Mouse (Mus musculus): ENCODE data around the gene Agtpbp1. TPM values are rescaled to one million over a fixed set of nuclear protein-coding genes. Genes with fewer than 3 reads are reported as not detected.

Agtpbp1 gene
- polyA plus RNA-seq, 1 experiment from 2014 or later, result 55.6 TPM

DNA sequence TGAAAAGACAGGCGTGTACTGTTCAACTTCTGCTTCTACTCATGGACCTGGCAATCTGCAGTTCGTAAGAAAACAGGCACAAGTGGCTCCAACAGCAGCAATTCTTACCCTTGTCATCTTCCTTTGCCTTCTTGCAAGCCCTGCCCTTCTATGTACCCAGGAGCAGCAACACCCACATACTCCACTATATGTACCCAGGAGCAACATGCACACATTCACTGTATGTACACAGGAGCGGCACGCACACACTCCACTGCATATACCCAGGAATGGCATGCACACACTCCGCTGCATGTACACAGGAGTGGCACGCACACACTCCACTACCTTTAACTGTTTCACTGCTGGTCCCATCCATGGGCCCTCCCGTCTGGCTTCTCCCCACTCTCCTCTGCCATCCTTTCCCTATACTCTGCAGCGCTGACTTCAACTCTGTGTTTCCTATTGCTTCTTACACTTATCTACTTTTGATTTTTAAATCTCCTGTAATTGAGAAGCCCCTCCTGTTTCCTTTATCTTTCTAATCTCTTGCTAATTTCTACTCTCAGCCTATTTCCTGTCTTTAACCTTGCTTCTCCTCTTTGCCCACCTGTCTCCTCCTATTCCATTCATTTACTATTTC, 116.7 kb downstream of the Agtpbp1 start:
- Histone ChIP-seq H3K36me3 (peaks cover 23% of the 10 kb centered on the region), H3K9ac (no peak overlapping the region), H3K4me1 (replicated peaks) (0 out of 2 replicates have a peak, but pooled peaks cover 8% of the 10 kb centered on the region), H3K9me3 (no peaks in the 10 kb centered on the region), H3K4me2 (no peak overlapping the region), H3K4me3 (no peak overlapping the region), H3K27me3 (no peaks in the 10 kb centered on the region), H3K27ac (no peak overlapping the region)
- WGBS, result 86% methylated on average over 8 of the region's 8 CpGs
- ATAC-seq (ENCODE audit: low FRiP score), result no peak

DNA sequence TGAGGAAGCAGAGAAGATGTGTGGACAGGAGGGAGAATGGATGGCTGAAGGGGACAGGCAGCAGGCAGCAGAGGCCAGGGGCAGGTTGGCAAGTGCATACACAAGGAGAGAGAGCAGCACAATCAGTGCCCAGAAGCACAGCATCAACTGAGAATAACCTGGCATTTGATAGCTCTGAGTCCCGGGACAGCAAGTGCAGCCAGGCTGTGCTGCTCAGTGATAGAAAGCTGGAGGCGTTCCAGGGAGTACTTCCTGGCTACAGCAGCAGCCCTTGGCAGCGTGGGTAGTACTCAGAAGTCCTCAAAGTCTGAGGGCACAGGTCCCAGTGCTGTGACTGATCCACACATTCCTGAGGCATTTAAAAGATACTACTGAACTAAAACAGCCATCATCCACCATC, 117.4 kb downstream of the Agtpbp1 start:
- Histone ChIP-seq H3K27ac (no peak overlapping the region), H3K9me3 (no peaks in the 10 kb centered on the region), H3K27me3 (no peaks in the 10 kb centered on the region), H3K4me1 (replicated peaks) (0 out of 2 replicates have a peak, but pooled peaks cover 8% of the 10 kb centered on the region), H3K4me2 (no peak overlapping the region), H3K4me3 (no peak overlapping the region), H3K36me3 (peaks cover 21% of the 10 kb centered on the region), H3K9ac (no peak overlapping the region)
- 60% methylated on average over 3 of the region's 3 CpGs for WGBS
- no peak for ATAC-seq (ENCODE audit: low FRiP score)

- Histone ChIP-seq H3K27me3 (no peaks in the 10 kb centered on the region), H3K27ac (no peak overlapping the region), H3K9ac (no peak overlapping the region), H3K4me2 (no peak overlapping the region), H3K4me3 (no peak overlapping the region), H3K36me3 (peaks cover 37% of the 10 kb centered on the region), H3K4me1 (replicated peaks) (no peaks in the 10 kb centered on the region), H3K9me3 (no peaks in the 10 kb centered on the region)
- ATAC-seq (ENCODE audit: low FRiP score), result no peak
- 94% methylated on average over 3 of the region's 3 CpGs for WGBS
These were observed 124.1 kb downstream of the Agtpbp1 start for GRCm38 (mm10) chr13:59460958-59461357.

DNA sequence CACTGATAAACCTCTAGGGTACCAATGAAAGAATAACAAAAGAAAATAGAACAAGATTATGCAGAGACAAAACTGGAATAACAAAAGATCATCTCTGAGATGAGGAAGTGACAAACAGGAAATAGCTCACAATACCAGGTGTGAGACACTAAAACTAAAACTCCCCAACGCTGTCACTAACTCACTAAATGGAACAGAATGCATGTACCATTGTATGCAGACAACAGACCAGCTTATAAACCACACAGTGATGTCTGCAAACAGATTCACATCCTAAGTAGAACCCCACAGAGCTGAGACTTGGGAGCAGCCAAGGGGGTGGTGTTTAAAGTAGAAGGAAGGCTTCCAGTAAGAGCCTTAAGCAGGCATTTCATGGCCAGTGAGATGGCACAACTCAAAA, 128.8 kb downstream of the Agtpbp1 start:
- Histone ChIP-seq H3K27ac (no peak overlapping the region), H3K4me1 (replicated peaks) (peaks cover 18% of the 10 kb centered on the region), H3K27me3 (no peaks in the 10 kb centered on the region), H3K4me2 (no peak overlapping the region), H3K4me3 (no peak overlapping the region), H3K36me3 (peaks cover 31% of the 10 kb centered on the region), H3K9ac (no peak overlapping the region), H3K9me3 (no peaks in the 10 kb centered on the region)
- no peak for ATAC-seq (ENCODE audit: low FRiP score)
- WGBS, result 82% methylated on average over 1 of the region's 1 CpGs

- Histone ChIP-seq H3K4me3 (no peak overlapping the region), H3K9ac (no peak overlapping the region), H3K36me3 (peaks cover 24% of the 10 kb centered on the region), H3K27me3 (no peaks in the 10 kb centered on the region), H3K27ac (no peak overlapping the region), H3K9me3 (no peaks in the 10 kb centered on the region), H3K4me1 (replicated peaks) (peaks cover 18% of the 10 kb centered on the region), H3K4me2 (no peak overlapping the region)
- ATAC-seq (ENCODE audit: low FRiP score), result no peak
- 81% methylated on average over 11 of the region's 11 CpGs for WGBS
These were observed 130.8 kb downstream of the Agtpbp1 start for GRCm38 (mm10) chr13:59454001-59454785.

DNA sequence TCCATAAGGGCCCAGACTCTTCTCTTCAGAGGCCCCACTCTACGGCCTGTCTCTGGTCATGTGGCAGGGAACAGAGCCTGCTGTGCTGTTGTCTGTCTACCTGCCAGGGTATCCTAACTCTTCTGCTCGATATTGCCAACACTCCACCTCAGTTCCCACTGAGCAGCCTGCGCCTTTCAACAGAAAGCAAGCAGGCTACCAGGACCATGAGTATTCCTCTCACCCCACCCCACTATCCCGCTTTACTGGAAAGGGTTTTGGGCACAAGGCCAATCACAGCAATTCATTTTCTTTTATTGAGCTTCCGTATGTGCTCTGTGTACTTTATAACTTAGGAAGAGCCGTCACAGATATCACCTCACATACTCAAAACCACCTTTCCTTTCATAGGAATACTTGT, 131.4 kb downstream of the Agtpbp1 start:
- no peaks in the 10 kb centered on the region for H3K9me3 ChIP-seq
- H3K9ac ChIP-seq, result no peak overlapping the region
- no peak for ATAC-seq (ENCODE audit: low FRiP score)
- H3K27ac ChIP-seq, result 0 out of 2 replicates have a peak overlapping the region, but pooled peaks have one; percentile 5
- WGBS, result 74% methylated on average over 6 of the region's 6 CpGs
- no peak overlapping the region for H3K4me3 ChIP-seq
- H3K4me2 ChIP-seq, result no peak overlapping the region
- peaks cover 18% of the 10 kb centered on the region for H3K4me1 ChIP-seq (replicated peaks)
- no peaks in the 10 kb centered on the region for H3K27me3 ChIP-seq
- peaks cover 24% of the 10 kb centered on the region for H3K36me3 ChIP-seq

GRCm38 (mm10) chr13:59453045-59453444, 132.0 kb downstream of the Agtpbp1 start:
- 70% methylated on average over 2 of the region's 2 CpGs for WGBS
- no peak overlapping the region for H3K27ac ChIP-seq

DNA sequence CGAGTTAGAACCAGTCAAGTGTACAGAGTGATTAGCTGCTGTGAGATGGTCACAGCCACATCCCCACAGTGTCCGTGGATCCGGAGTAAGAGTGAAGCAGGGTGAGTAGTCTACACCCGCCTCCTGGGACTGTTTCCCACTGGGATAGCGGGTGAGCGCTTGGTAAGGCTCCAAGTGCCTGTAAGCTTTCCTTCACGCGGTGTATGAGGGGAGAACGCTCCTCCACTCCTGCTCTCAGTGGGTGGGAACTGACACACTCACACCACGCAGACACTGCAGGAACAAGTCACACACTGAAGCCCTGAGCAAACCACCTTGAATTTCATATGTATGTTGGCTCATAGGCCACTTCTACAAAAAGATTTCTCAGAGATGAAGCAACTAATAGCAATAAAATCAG, 134.2 kb downstream of the Agtpbp1 start:
- WGBS, result 89% methylated on average over 10 of the region's 10 CpGs
- peaks cover 21% of the 10 kb centered on the region for H3K36me3 ChIP-seq
- H3K27ac ChIP-seq, result no peak overlapping the region
- no peak overlapping the region for H3K4me2 ChIP-seq
- no peak overlapping the region for H3K4me3 ChIP-seq
- ATAC-seq (ENCODE audit: low FRiP score), result no peak
- H3K9ac ChIP-seq, result no peak overlapping the region
- peaks cover 18% of the 10 kb centered on the region for H3K4me1 ChIP-seq (replicated peaks)
- H3K27me3 ChIP-seq, result no peaks in the 10 kb centered on the region
- H3K9me3 ChIP-seq, result no peaks in the 10 kb centered on the region

More at GRCm38 (mm10) chr13:59453045-59453444, 132.0 kb downstream of the Agtpbp1 start:
- Histone ChIP-seq H3K4me3 (no peak overlapping the region), H3K9ac (no peak overlapping the region), H3K36me3 (peaks cover 24% of the 10 kb centered on the region), H3K4me2 (no peak overlapping the region), H3K4me1 (replicated peaks) (peaks cover 18% of the 10 kb centered on the region), H3K9me3 (no peaks in the 10 kb centered on the region), H3K27me3 (no peaks in the 10 kb centered on the region)
- ATAC-seq (ENCODE audit: low FRiP score), result no peak

DNA sequence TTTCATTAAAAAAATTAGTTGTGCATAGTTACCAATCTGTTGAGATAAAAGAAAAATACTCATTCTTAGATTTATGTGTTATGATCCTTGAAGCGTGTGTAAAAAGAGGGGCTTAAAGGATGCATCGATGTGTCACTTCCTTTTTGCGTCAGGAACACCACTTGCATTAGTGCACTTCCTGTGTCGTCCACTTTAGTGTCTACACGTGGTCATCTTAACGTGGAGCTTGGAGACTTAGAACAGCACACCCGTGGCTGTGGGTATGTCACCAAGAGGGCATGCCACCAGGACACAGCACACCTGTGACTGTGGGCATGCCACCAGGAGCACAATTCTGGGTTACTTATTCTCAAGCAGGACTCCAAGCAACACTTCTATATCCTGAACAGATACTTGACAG, 137.9 kb downstream of the Agtpbp1 start:
- H3K9me3 ChIP-seq, result no peaks in the 10 kb centered on the region
- ATAC-seq (ENCODE audit: low FRiP score), result no peak
- WGBS, result 91% methylated on average over 7 of the region's 7 CpGs
- H3K27me3 ChIP-seq, result no peaks in the 10 kb centered on the region
- H3K4me2 ChIP-seq, result no peak overlapping the region
- no peak overlapping the region for H3K4me3 ChIP-seq
- H3K27ac ChIP-seq, result no peak overlapping the region
- H3K36me3 ChIP-seq, result peaks cover 16% of the 10 kb centered on the region
- H3K9ac ChIP-seq, result no peak overlapping the region
- no peaks in the 10 kb centered on the region for H3K4me1 ChIP-seq (replicated peaks)

GRCm38 (mm10) chr13:59445179-59445578, 139.8 kb downstream of the Agtpbp1 start:
- WGBS, result 92% methylated on average over 5 of the region's 5 CpGs
- Histone ChIP-seq H3K9ac (no peak overlapping the region), H3K9me3 (no peaks in the 10 kb centered on the region), H3K36me3 (peaks cover 2% of the 10 kb centered on the region), H3K27me3 (no peaks in the 10 kb centered on the region), H3K27ac (no peak overlapping the region), H3K4me1 (replicated peaks) (no peaks in the 10 kb centered on the region), H3K4me2 (no peak overlapping the region), H3K4me3 (no peak overlapping the region)
- ATAC-seq (ENCODE audit: low FRiP score), result no peak

DNA sequence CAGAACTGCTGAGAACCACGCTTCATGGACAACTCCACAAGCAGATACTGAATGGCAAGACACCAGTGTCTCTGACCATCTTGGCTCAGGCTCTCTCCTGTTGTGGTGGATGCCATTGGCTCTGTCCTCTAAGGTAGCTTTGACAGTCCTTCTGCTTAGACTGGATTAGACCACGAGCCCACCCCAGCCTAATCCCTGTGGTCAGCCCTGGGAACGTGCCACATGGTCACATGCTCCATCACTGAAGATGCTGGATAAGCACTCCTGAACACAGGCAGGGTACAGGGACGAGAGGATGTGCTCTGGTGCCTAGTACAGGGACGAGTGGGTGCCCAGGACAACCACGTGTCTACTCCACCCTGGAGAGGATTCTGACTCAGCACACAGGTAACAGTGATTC, 140.7 kb downstream of the Agtpbp1 start:
- H3K4me1 ChIP-seq (replicated peaks), result no peaks in the 10 kb centered on the region
- H3K27ac ChIP-seq, result no peak overlapping the region
- H3K9ac ChIP-seq, result no peak overlapping the region
- H3K9me3 ChIP-seq, result no peaks in the 10 kb centered on the region
- no peak overlapping the region for H3K4me2 ChIP-seq
- no peak for ATAC-seq (ENCODE audit: low FRiP score)
- no peak overlapping the region for H3K4me3 ChIP-seq
- no peaks in the 10 kb centered on the region for H3K27me3 ChIP-seq
- 89% methylated on average over 6 of the region's 6 CpGs for WGBS
- H3K36me3 ChIP-seq, result no peaks in the 10 kb centered on the region; the same call in 1 of the 2 replicates

- H3K4me2 ChIP-seq, result no peak overlapping the region
- H3K4me1 ChIP-seq (replicated peaks), result no peaks in the 10 kb centered on the region
- WGBS, result 79% methylated on average over 1 of the region's 1 CpGs
- no peaks in the 10 kb centered on the region for H3K9me3 ChIP-seq
- H3K36me3 ChIP-seq, result no peaks in the 10 kb centered on the region
- H3K9ac ChIP-seq, result no peak overlapping the region
- H3K27me3 ChIP-seq, result no peaks in the 10 kb centered on the region
- H3K27ac ChIP-seq, result no peak overlapping the region
- ATAC-seq (ENCODE audit: low FRiP score), result no peak
- H3K4me3 ChIP-seq, result no peak overlapping the region
These were observed 145.3 kb downstream of the Agtpbp1 start for GRCm38 (mm10) chr13:59439683-59440082.

DNA sequence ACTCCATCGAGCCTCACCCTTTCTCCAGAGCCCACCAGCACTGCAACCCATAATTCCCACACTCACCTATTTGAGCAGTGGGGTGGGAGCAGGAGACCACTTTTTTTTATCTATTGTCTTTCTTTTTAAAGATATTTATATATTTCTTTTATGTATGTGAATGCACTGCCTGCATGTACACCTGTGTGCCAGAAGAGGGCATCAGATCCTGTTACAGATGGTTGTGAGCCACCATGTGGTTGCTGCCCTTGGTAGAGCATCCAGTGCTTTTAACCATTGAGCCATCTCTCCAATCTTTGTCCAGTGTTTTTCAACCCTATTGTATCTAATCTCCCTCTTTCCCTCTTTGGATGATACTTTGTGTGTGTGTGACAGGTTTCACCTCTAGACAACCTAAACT, 150.5 kb downstream of the Agtpbp1 start:
- Histone ChIP-seq H3K9me3 (no peaks in the 10 kb centered on the region; the same call in 1 of the 2 replicates), H3K9ac (no peak overlapping the region), H3K27ac (no peak overlapping the region), H3K4me2 (no peak overlapping the region), H3K4me1 (replicated peaks) (peaks cover 4% of the 10 kb centered on the region), H3K36me3 (no peaks in the 10 kb centered on the region), H3K27me3 (no peaks in the 10 kb centered on the region), H3K4me3 (no peak overlapping the region)
- ATAC-seq (ENCODE audit: low FRiP score), result no peak
- WGBS, result 100% methylated on average over 1 of the region's 1 CpGs
